Mouse (Mus musculus): ENCODE results near the gene Olfr281. TPM values are rescaled to one million over a fixed set of nuclear protein-coding genes. Genes with fewer than 3 reads are reported as not detected.
A peak's percentile ranks its signal among the peaks of the same experiment; 100 is the strongest.

The Olfr281 gene
- total and polyA plus RNA-seq, 3 experiments = 0.08 to 0.40 TPM; not detected in 1

DNA sequence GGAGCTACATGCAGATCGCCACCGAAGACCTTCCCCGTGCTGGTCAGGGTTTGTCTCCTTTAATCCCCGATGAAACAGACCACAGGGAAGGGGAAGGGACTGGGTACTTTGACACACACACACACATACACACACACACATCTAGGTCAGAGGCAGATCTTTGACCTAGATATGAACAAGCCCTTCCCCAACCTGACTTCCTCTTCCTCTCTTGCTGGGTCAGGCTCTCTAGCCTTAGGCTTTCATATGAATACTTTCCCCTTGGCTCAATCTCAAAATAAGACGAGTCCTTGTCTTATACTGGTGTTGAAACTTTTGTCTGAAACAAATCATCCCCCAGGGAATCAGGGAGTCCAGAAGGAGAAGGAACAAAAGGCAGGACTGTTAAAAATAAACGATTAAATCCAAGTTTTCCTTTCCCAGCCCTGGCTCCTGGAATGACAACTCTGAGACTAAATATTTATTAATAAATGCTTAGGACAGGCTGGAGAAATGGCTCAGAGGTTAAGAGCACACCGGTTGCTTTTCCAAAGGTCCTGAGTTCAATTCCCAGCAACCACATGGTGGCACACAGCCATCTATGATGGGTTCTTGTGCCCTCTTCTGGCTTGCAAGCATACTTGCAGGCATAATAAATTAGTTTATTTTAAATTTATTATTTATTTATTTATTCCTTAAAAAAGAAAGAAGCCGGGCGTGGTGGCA lies 54.0 kb downstream of the Olfr281 start (continued):
- TF ChIP-seq HCFC1 (IDR thresholded peaks at IDR 0.05; ENCODE audit: low read depth, low read length) (peak; percentile 50; the same call in 1 of the 2 replicates), ZNF384 (IDR thresholded peaks at IDR 0.05; ENCODE audit: low read depth, low read length) (no peak), ZC3H11A (IDR thresholded peaks at IDR 0.05; ENCODE audit: low read depth, low read length) (peak; percentile 44; the same call in 1 of the 2 replicates), USF1 (IDR thresholded peaks at IDR 0.05; ENCODE audit: low read depth, low read length) (0 out of 2 replicates have a peak, but pooled peaks have one; percentile 24), NRF1 (IDR thresholded peaks at IDR 0.05; ENCODE audit: insufficient read depth, low read depth, low read length, poor library complexity, severe bottlenecking) (no peak), GATA1 (IDR thresholded peaks at IDR 0.05; ENCODE audit: low read depth, low read length) (peak; percentile 99), ELF1 (IDR thresholded peaks at IDR 0.05; ENCODE audit: low read depth, low read length) (peak; percentile 81), RCOR1 (IDR thresholded peaks at IDR 0.05; ENCODE audit: low read depth, low read length) (peak; percentile 74), UBTF (IDR thresholded peaks at IDR 0.05; ENCODE audit: borderline replicate concordance, insufficient read depth, low read depth, low read length) (no peak), SMC3 (IDR thresholded peaks at IDR 0.05; ENCODE audit: low read depth, low read length) (peak; percentile 30), EP300 (IDR thresholded peaks at IDR 0.05; ENCODE audit: low read depth in 1 of 2, low read length in 2 of 2) (peak; percentile 54 to 93), ZMIZ1 (IDR thresholded peaks at IDR 0.05; ENCODE audit: low read depth, low read length) (no peak), TCF12 (IDR thresholded peaks at IDR 0.05; ENCODE audit: low read depth, low read length) (peak; percentile 28; the same call in 1 of the 2 replicates), USF2 (IDR thresholded peaks at IDR 0.05; ENCODE audit: borderline replicate concordance in 1 of 2, insufficient read depth in 1 of 2, low read depth in 1 of 2, low read length in 2 of 2) (no peak), TAL1 (IDR thresholded peaks at IDR 0.05; ENCODE audit: low read length) (no peak), POLR2AphosphoS2 (IDR thresholded peaks at IDR 0.05; ENCODE audit: low read length) (no peak), CTCF (IDR thresholded peaks at IDR 0.05 in 2 of 3, conservative IDR thresholded peaks at IDR 0.05 in 1 of 3; ENCODE audit: control insufficient read depth in 1 of 3, insufficient read depth in 1 of 3, low read depth in 2 of 3, low read length in 3 of 3, poor library complexity in 1 of 3, severe bottlenecking in 1 of 3) (peak; percentile 43 to 52 (median 44); a peak in 4 of 6 replicates)

DNA sequence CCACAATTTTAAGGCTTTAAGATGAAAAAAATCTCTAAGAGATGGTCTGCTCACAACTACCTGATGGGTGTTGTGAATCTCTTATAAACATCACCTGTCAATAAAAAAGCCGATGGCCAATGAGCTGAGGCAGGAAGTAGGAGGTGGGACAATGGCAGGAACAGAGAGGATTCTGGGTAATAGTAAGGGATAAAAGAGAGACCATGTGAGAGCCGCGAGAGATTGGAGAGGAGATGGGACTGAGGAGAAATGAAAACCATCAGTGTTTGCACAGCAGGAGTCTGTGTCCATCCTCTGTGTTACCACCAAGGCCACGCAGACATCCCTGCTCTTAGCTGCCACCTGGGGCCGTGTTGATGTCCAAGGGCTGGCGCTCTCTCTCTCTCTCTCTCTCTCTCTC lies 54.9 kb downstream of the Olfr281 start:
- H3K79me2 ChIP-seq (ENCODE audit: control insufficient read depth, insufficient read depth, low read length, poor library complexity) = no peaks in the 10 kb centered on the region; the same call in 1 of the 2 replicates
- peak; percentile 63 for DNase-seq (ENCODE audit: low read depth, low spot score)
- peaks cover 0 to 13% of the 10 kb centered on the region in 2 experiments; a peak in 2 of 4 replicates for H3K36me3 ChIP-seq (ENCODE audit: control insufficient read depth in 1 of 2, insufficient read depth in 2 of 2, low read length in 2 of 2)
- no peaks in the 10 kb centered on the region for H3K9me3 ChIP-seq (replicated peaks; ENCODE audit: insufficient read depth, low read length)
- H3K27ac ChIP-seq (ENCODE audit: control insufficient read depth, low read depth, low read length) = no peak overlapping the region
- TF ChIP-seq POLR2AphosphoS2 (IDR thresholded peaks at IDR 0.05; ENCODE audit: low read length) (peak; percentile 45; the same call in 1 of the 2 replicates), GATA1 (IDR thresholded peaks at IDR 0.05; ENCODE audit: low read depth, low read length) (no peak), ELF1 (IDR thresholded peaks at IDR 0.05; ENCODE audit: low read depth, low read length) (peak; percentile 37; the same call in 1 of the 2 replicates), TBP (IDR thresholded peaks at IDR 0.05; ENCODE audit: low read depth, low read length) (peak; percentile 90), KAT2A (conservative IDR thresholded peaks at IDR 0.05; ENCODE audit: low read depth, low read length) (no peak), MXI1 (IDR thresholded peaks at IDR 0.05; ENCODE audit: low read depth, low read length) (no peak), USF1 (IDR thresholded peaks at IDR 0.05; ENCODE audit: low read depth, low read length) (no peak), NELFE (IDR thresholded peaks at IDR 0.05; ENCODE audit: low read depth, low read length) (peak; percentile 41), UBTF (IDR thresholded peaks at IDR 0.05; ENCODE audit: borderline replicate concordance, insufficient read depth, low read depth, low read length) (no peak), MEF2A (IDR thresholded peaks at IDR 0.05; ENCODE audit: extremely low read depth, insufficient replicate concordance, low read depth, low read length, poor library complexity, severe bottlenecking) (no peak), POLR2A (IDR thresholded peaks at IDR 0.05; ENCODE audit: control insufficient read depth in 1 of 2, insufficient read depth in 1 of 2, low read depth in 1 of 2, low read length in 2 of 2, poor library complexity in 1 of 2) (peak; percentile 33 to 73; a peak in 2 of 4 replicates), MAZ (IDR thresholded peaks at IDR 0.05; ENCODE audit: low read depth, low read length) (no peak), SIN3A (IDR thresholded peaks at IDR 0.05; ENCODE audit: low read length) (no peak), MAFK (IDR thresholded peaks at IDR 0.05; ENCODE audit: borderline replicate concordance, low read depth, low read length) (no peak), MYC (IDR thresholded peaks at IDR 0.05; ENCODE audit: low read depth, low read length) (0 out of 2 replicates have a peak, but pooled peaks have one; percentile 26), HCFC1 (IDR thresholded peaks at IDR 0.05; ENCODE audit: low read depth, low read length) (peak; percentile 33; the same call in 1 of the 2 replicates)
- peaks cover 11 to 19% of the 10 kb centered on the region in 2 experiments for H3K4me1 ChIP-seq (ENCODE audit: control insufficient read depth in 1 of 2, insufficient read depth in 2 of 2, low read length in 2 of 2)
- no peaks in the 10 kb centered on the region for H3K27me3 ChIP-seq (ENCODE audit: control insufficient read depth in 1 of 2, insufficient read depth in 2 of 2, low read length in 2 of 2)
- H3K4me3 ChIP-seq (ENCODE audit: control insufficient read depth in 1 of 2, insufficient read depth in 1 of 2, low read depth in 2 of 2, low read length in 2 of 2) = no peak overlapping the region
- H3K9ac ChIP-seq (ENCODE audit: control insufficient read depth, low read depth, low read length, poor library complexity, severe bottlenecking) = no peak overlapping the region

Measured in MEL (cell line).